Mouse (Mus musculus) gastrocnemius, postnatal 4 days (tissue): ENCODE data around the gene Chst13. TPM values are rescaled to one million over a fixed set of nuclear protein-coding genes. Genes with fewer than 3 reads are reported as not detected.

Source experiments
- DNase-seq, 2 experiments: peaks; one replicate each; pipeline ENCODE4 v3.0.0; 2021 to 2022; ENCODE audit warnings: low spot score in 2 of 2, mixed read lengths in 2 of 2
- long read RNA-seq, 2 experiments: library from polyadenylated mRNA; stranded (forward); transcript quantifications; one replicate each; pipeline ENCODE4 v2.0.0; 2021
- total RNA-seq, 2 experiments: library from RNA; stranded (reverse); gene quantifications; 2 replicates each; pipeline ENCODE4 v1.2.3; 2021

Gene Chst13
- total RNA-seq: not detected
- long read RNA-seq, experiment 1: 0 reads
- long read RNA-seq, experiment 2, partial matches to known transcripts: 0 of 1 reads
- long read RNA-seq, experiment 2, other reads (novel, unspliced or antisense): 1 of 1 reads

- peak in 1 of 2 experiments; percentile 22 for DNase-seq
These were observed at the start of gene Chst13 for GRCm38 (mm10) chr6:90324991-90325390. Gene Chst13 (minus strand): TSS chr6:90325185.

GRCm38 (mm10) chr6:90374647-90375046, 49.7 kb upstream of the Chst13 start:
- DNase-seq: no peak

GRCm38 (mm10) chr6:90369725-90370553, 45.0 kb upstream of the Chst13 start:
- DNase-seq: peak; percentile 33 to 63

- DNase-seq: peak; percentile 98 to 99
These were observed 44.2 kb upstream of the Chst13 start, which contains the start of gene Zxdc for GRCm38 (mm10) chr6:90368976-90369724. Gene Zxdc (plus strand): TSS chr6:90369492.

GRCm38 (mm10) chr6:90363301-90363700, 38.3 kb upstream of the Chst13 start:
- no peak for DNase-seq

- DNase-seq: no peak
These were observed 36.1 kb upstream of the Chst13 start for GRCm38 (mm10) chr6:90360922-90361614.

- peak in 1 of 2 experiments; percentile 71 for DNase-seq
These were observed 35.2 kb upstream of the Chst13 start for GRCm38 (mm10) chr6:90360024-90360781.

GRCm38 (mm10) chr6:90359445-90359844, 34.5 kb upstream of the Chst13 start:
- DNase-seq: no peak

GRCm38 (mm10) chr6:90358142-90358541, 33.2 kb upstream of the Chst13 start:
- DNase-seq: no peak

- DNase-seq: no peak
These were observed 25.0 kb upstream of the Chst13 start for GRCm38 (mm10) chr6:90350011-90350410.

GRCm38 (mm10) chr6:90348500-90348899, 23.5 kb upstream of the Chst13 start:
- DNase-seq: no peak

GRCm38 (mm10) chr6:90347183-90347582, 22.2 kb upstream of the Chst13 start:
- DNase-seq: no peak

- no peak for DNase-seq
These were observed 17.4 kb upstream of the Chst13 start for GRCm38 (mm10) chr6:90342343-90342742.

GRCm38 (mm10) chr6:90334244-90334643, 9.3 kb upstream of the Chst13 start:
- no peak for DNase-seq

GRCm38 (mm10) chr6:90332561-90333425, 7.8 kb upstream of the Chst13 start, which contains the start of gene Uroc1:
Gene Uroc1 (plus strand): TSS chr6:90333284.
- no peak for DNase-seq

- DNase-seq: peak in 1 of 2 experiments; percentile 56
These were observed 5.0 kb upstream of the Chst13 start for GRCm38 (mm10) chr6:90329953-90330352.

- DNase-seq: no peak
These were observed 2.7 kb upstream of the Chst13 start for GRCm38 (mm10) chr6:90327670-90328069.

- no peak for DNase-seq
These were observed 522 bp downstream of the Chst13 start for GRCm38 (mm10) chr6:90324463-90324862.

GRCm38 (mm10) chr6:90324026-90324425, 959 bp downstream of the Chst13 start:
- peak in 1 of 2 experiments; percentile 44 for DNase-seq
